Mouse (Mus musculus): ENCODE measurements around the gene Dner. TPM values are rescaled to one million over a fixed set of nuclear protein-coding genes. Genes with fewer than 3 reads are reported as not detected.

Gene Dner
- polyA plus RNA-seq, 1 experiment: 3.3 TPM

GRCm38 (mm10) chr1:84362709-84363617 lies 333.1 kb downstream of the Dner start:
- peaks cover 26% of the 10 kb centered on the region; the same call in 1 of the 2 replicates for H3K4me1 ChIP-seq (ENCODE audit: control insufficient read depth, insufficient read depth, insufficient read length, low read length)
- H3K27ac ChIP-seq (ENCODE audit: insufficient read depth, low read depth, low read length): peak overlapping the region; percentile 77
- H3K27me3 ChIP-seq (ENCODE audit: control insufficient read depth, insufficient read depth, low read length): no peaks in the 10 kb centered on the region
- H3K36me3 ChIP-seq (ENCODE audit: control insufficient read depth, insufficient read depth, low read length): no peaks in the 10 kb centered on the region
- TF ChIP-seq CTCF (IDR thresholded peaks at IDR 0.05; ENCODE audit: extremely low read depth, insufficient read length, insufficient replicate concordance, low read depth, low read length): no peak
- no peak for TF ChIP-seq POLR2A (IDR thresholded peaks at IDR 0.05; ENCODE audit: low read depth, low read length)
- 30% methylated on average over 7 of the region's 7 CpGs for WGBS
- no peak overlapping the region for H3K4me3 ChIP-seq (ENCODE audit: low read depth, low read length)

- H3K4me3 ChIP-seq (ENCODE audit: low read depth, low read length): no peak overlapping the region
- H3K27me3 ChIP-seq (ENCODE audit: control insufficient read depth, insufficient read depth, low read length): no peaks in the 10 kb centered on the region
- H3K27ac ChIP-seq (ENCODE audit: insufficient read depth, low read depth, low read length): peak overlapping the region; percentile 77
- no peaks in the 10 kb centered on the region for H3K36me3 ChIP-seq (ENCODE audit: control insufficient read depth, insufficient read depth, low read length)
- 28% methylated on average over 1 of the region's 1 CpGs for WGBS
- H3K4me1 ChIP-seq (ENCODE audit: control insufficient read depth, insufficient read depth, insufficient read length, low read length): peaks cover 23% of the 10 kb centered on the region; the same call in 1 of the 2 replicates
- TF ChIP-seq POLR2A (IDR thresholded peaks at IDR 0.05; ENCODE audit: low read depth, low read length): no peak
- no peak for TF ChIP-seq CTCF (IDR thresholded peaks at IDR 0.05; ENCODE audit: extremely low read depth, insufficient read length, insufficient replicate concordance, low read depth, low read length)
Measured at GRCm38 (mm10) chr1:84362209-84362608, 333.8 kb downstream of the Dner start.

GRCm38 (mm10) chr1:84361389-84361788 lies 334.6 kb downstream of the Dner start:
- Histone ChIP-seq H3K36me3 (ENCODE audit: control insufficient read depth, insufficient read depth, low read length) (no peaks in the 10 kb centered on the region), H3K4me1 (ENCODE audit: control insufficient read depth, insufficient read depth, insufficient read length, low read length) (peaks cover 19% of the 10 kb centered on the region; the same call in 1 of the 2 replicates), H3K27ac (ENCODE audit: insufficient read depth, low read depth, low read length) (peak overlapping the region; percentile 77; the same call in 1 of the 2 replicates), H3K4me3 (ENCODE audit: low read depth, low read length) (no peak overlapping the region), H3K27me3 (ENCODE audit: control insufficient read depth, insufficient read depth, low read length) (no peaks in the 10 kb centered on the region)
- TF ChIP-seq CTCF (IDR thresholded peaks at IDR 0.05; ENCODE audit: extremely low read depth, insufficient read length, insufficient replicate concordance, low read depth, low read length): no peak
- no peak for TF ChIP-seq POLR2A (IDR thresholded peaks at IDR 0.05; ENCODE audit: low read depth, low read length)
- 23% methylated on average over 3 of the region's 3 CpGs for WGBS

- WGBS: 83% methylated on average over 6 of the region's 6 CpGs
- Histone ChIP-seq H3K4me3 (ENCODE audit: low read depth, low read length) (no peak overlapping the region), H3K4me1 (ENCODE audit: control insufficient read depth, insufficient read depth, insufficient read length, low read length) (peaks cover 19% of the 10 kb centered on the region; the same call in 1 of the 2 replicates), H3K27ac (ENCODE audit: insufficient read depth, low read depth, low read length) (no peak overlapping the region), H3K36me3 (ENCODE audit: control insufficient read depth, insufficient read depth, low read length) (no peaks in the 10 kb centered on the region), H3K27me3 (ENCODE audit: control insufficient read depth, insufficient read depth, low read length) (no peaks in the 10 kb centered on the region)
- TF ChIP-seq CTCF (IDR thresholded peaks at IDR 0.05; ENCODE audit: extremely low read depth, insufficient read length, insufficient replicate concordance, low read depth, low read length) (no peak), POLR2A (IDR thresholded peaks at IDR 0.05; ENCODE audit: low read depth, low read length) (no peak)
Measured at GRCm38 (mm10) chr1:84359611-84360500, 336.2 kb downstream of the Dner start.

- H3K4me1 ChIP-seq (ENCODE audit: control insufficient read depth, insufficient read depth, insufficient read length, low read length): peaks cover 8% of the 10 kb centered on the region; the same call in 1 of the 2 replicates
- no peaks in the 10 kb centered on the region for H3K27me3 ChIP-seq (ENCODE audit: control insufficient read depth, insufficient read depth, low read length)
- no peaks in the 10 kb centered on the region for H3K36me3 ChIP-seq (ENCODE audit: control insufficient read depth, insufficient read depth, low read length)
- H3K4me3 ChIP-seq (ENCODE audit: low read depth, low read length): no peak overlapping the region
- TF ChIP-seq CTCF (IDR thresholded peaks at IDR 0.05; ENCODE audit: extremely low read depth, insufficient read length, insufficient replicate concordance, low read depth, low read length) (no peak), POLR2A (IDR thresholded peaks at IDR 0.05; ENCODE audit: low read depth, low read length) (no peak)
- H3K27ac ChIP-seq (ENCODE audit: insufficient read depth, low read depth, low read length): no peak overlapping the region
- 92% methylated on average over 5 of the region's 5 CpGs for WGBS
Measured at GRCm38 (mm10) chr1:84357216-84357615, 338.8 kb downstream of the Dner start.

- no peak for TF ChIP-seq CTCF (IDR thresholded peaks at IDR 0.05; ENCODE audit: extremely low read depth, insufficient read length, insufficient replicate concordance, low read depth, low read length)
- no peak for TF ChIP-seq POLR2A (IDR thresholded peaks at IDR 0.05; ENCODE audit: low read depth, low read length)
- no peaks in the 10 kb centered on the region for H3K27me3 ChIP-seq (ENCODE audit: control insufficient read depth, insufficient read depth, low read length)
- no peaks in the 10 kb centered on the region for H3K36me3 ChIP-seq (ENCODE audit: control insufficient read depth, insufficient read depth, low read length)
- H3K4me3 ChIP-seq (ENCODE audit: low read depth, low read length): no peak overlapping the region
- 0 out of 2 replicates have a peak overlapping the region, but pooled peaks have one; percentile 8 for H3K27ac ChIP-seq (ENCODE audit: insufficient read depth, low read depth, low read length)
- 43% methylated on average over 2 of the region's 2 CpGs for WGBS
- peaks cover 8% of the 10 kb centered on the region; the same call in 1 of the 2 replicates for H3K4me1 ChIP-seq (ENCODE audit: control insufficient read depth, insufficient read depth, insufficient read length, low read length)
Measured at GRCm38 (mm10) chr1:84350262-84350661, 345.8 kb downstream of the Dner start.
